Mouse (Mus musculus): ENCODE results near the gene Cnp. TPM values are rescaled to one million over a fixed set of nuclear protein-coding genes. Genes with fewer than 3 reads are reported as not detected.
"Not testable (repeated sequence)": the region's sequence is repeated elsewhere in the genome, so short reads cannot be mapped to it uniquely, and the experiment has no call there.

The Cnp gene
- 30.1 and 33.6 TPM in 2 replicates for polyA plus RNA-seq (2015; fragmentation: Nextera tagmentation; extraction: Ambion mirVana)

- Histone ChIP-seq H3K9ac (replicated peaks; ENCODE audit: low read length) (peak within 1 kb of the TSS; percentile 75), H3K27me3 (ENCODE audit: insufficient read depth, low read length) (peaks cover 6% of the 10 kb centered on the region; the same call in 1 of the 2 replicates), H3K9me3 (ENCODE audit: low read length) (no peaks in the 10 kb centered on the region), H3K4me2 (replicated peaks; ENCODE audit: low read depth, low read length) (peak within 1 kb of the TSS; percentile 75), H3K4me3 (ENCODE audit: low read length) (peak within 1 kb of the TSS; percentile 67), H3K4me1 (ENCODE audit: insufficient read depth, low read length) (peaks cover 23% of the 10 kb centered on the region), H3K36me3 (ENCODE audit: insufficient read depth, low read length) (0 out of 2 replicates have a peak, but pooled peaks cover 2% of the 10 kb centered on the region), H3K27ac (ENCODE audit: low read length) (peak within 1 kb of the TSS; percentile 78)
- ATAC-seq (ENCODE audit: low FRiP score, low TSS enrichment): peak; percentile 68
- WGBS: under 1% methylated on average over 47 of the region's 47 CpGs
These were observed at the start of gene Cnp for GRCm38 (mm10) chr11:100574708-100575483. Gene Cnp, plus strand, starts transcription at chr11:100574904.

- H3K4me2 ChIP-seq (replicated peaks; ENCODE audit: low read depth, low read length): peak overlapping the region; percentile 86
- H3K4me3 ChIP-seq (ENCODE audit: low read length): peak overlapping the region; percentile 67
- H3K4me1 ChIP-seq (ENCODE audit: insufficient read depth, low read length): peaks cover 40% of the 10 kb centered on the region
- no peaks in the 10 kb centered on the region for H3K27me3 ChIP-seq (ENCODE audit: insufficient read depth, low read length)
- peaks cover 25% of the 10 kb centered on the region for H3K36me3 ChIP-seq (ENCODE audit: insufficient read depth, low read length)
- H3K27ac ChIP-seq (ENCODE audit: low read length): no peak overlapping the region
- no peak for ATAC-seq (ENCODE audit: low FRiP score, low TSS enrichment)
- no peaks in the 10 kb centered on the region for H3K9me3 ChIP-seq (ENCODE audit: low read length)
- peak overlapping the region; percentile 87 for H3K9ac ChIP-seq (replicated peaks; ENCODE audit: low read length)
- WGBS: 41% methylated on average over 11 of the region's 11 CpGs
These were observed 49.6 kb upstream of the Cnp start for GRCm38 (mm10) chr11:100524987-100525630.

GRCm38 (mm10) chr11:100526052-100526816 is 48.5 kb upstream of the Cnp start:
- Histone ChIP-seq H3K4me1 (ENCODE audit: insufficient read depth, low read length) (peaks cover 34% of the 10 kb centered on the region), H3K9me3 (ENCODE audit: low read length) (no peaks in the 10 kb centered on the region), H3K36me3 (ENCODE audit: insufficient read depth, low read length) (peaks cover 22% of the 10 kb centered on the region), H3K27ac (ENCODE audit: low read length) (no peak overlapping the region), H3K27me3 (ENCODE audit: insufficient read depth, low read length) (no peaks in the 10 kb centered on the region), H3K9ac (replicated peaks; ENCODE audit: low read length) (peak overlapping the region; percentile 87), H3K4me2 (replicated peaks; ENCODE audit: low read depth, low read length) (peak overlapping the region; percentile 86), H3K4me3 (ENCODE audit: low read length) (peak overlapping the region; percentile 67)
- WGBS: 15% methylated on average over 15 of the region's 15 CpGs
- ATAC-seq (ENCODE audit: low FRiP score, low TSS enrichment): no peak

GRCm38 (mm10) chr11:100527066-100527457 is 47.6 kb upstream of the Cnp start:
- Histone ChIP-seq H3K4me3 (ENCODE audit: low read length) (peak overlapping the region; percentile 67), H3K9ac (replicated peaks; ENCODE audit: low read length) (peak overlapping the region; percentile 87), H3K27ac (ENCODE audit: low read length) (peak overlapping the region; percentile 89), H3K36me3 (ENCODE audit: insufficient read depth, low read length) (peaks cover 15% of the 10 kb centered on the region), H3K27me3 (ENCODE audit: insufficient read depth, low read length) (no peaks in the 10 kb centered on the region), H3K4me1 (ENCODE audit: insufficient read depth, low read length) (peaks cover 34% of the 10 kb centered on the region), H3K9me3 (ENCODE audit: low read length) (no peaks in the 10 kb centered on the region), H3K4me2 (replicated peaks; ENCODE audit: low read depth, low read length) (peak overlapping the region; percentile 86)
- peak; percentile 46 for ATAC-seq (ENCODE audit: low FRiP score, low TSS enrichment)
- 0% methylated on average over 26 of the region's 26 CpGs for WGBS

- ATAC-seq (ENCODE audit: low FRiP score, low TSS enrichment): peak; percentile 98
- Histone ChIP-seq H3K9me3 (ENCODE audit: low read length) (no peaks in the 10 kb centered on the region), H3K9ac (replicated peaks; ENCODE audit: low read length) (peak within 1 kb of the TSS; percentile 87), H3K4me1 (ENCODE audit: insufficient read depth, low read length) (peaks cover 34% of the 10 kb centered on the region), H3K4me3 (ENCODE audit: low read length) (peak within 1 kb of the TSS; percentile 67), H3K4me2 (replicated peaks; ENCODE audit: low read depth, low read length) (peak within 1 kb of the TSS; percentile 86), H3K36me3 (ENCODE audit: insufficient read depth, low read length) (peaks cover 9% of the 10 kb centered on the region), H3K27me3 (ENCODE audit: insufficient read depth, low read length) (no peaks in the 10 kb centered on the region), H3K27ac (ENCODE audit: low read length) (peak within 1 kb of the TSS; percentile 89)
- under 1% methylated on average over 54 of the region's 54 CpGs for WGBS
These were observed 47.0 kb upstream of the Cnp start, which contains the start of gene Acly for GRCm38 (mm10) chr11:100527458-100528374. Gene Acly, minus strand, starts transcription at chr11:100528000.

GRCm38 (mm10) chr11:100528375-100529165 is 46.1 kb upstream of the Cnp start:
- Histone ChIP-seq H3K9ac (replicated peaks; ENCODE audit: low read length) (peak overlapping the region; percentile 71), H3K9me3 (ENCODE audit: low read length) (no peaks in the 10 kb centered on the region), H3K4me3 (ENCODE audit: low read length) (peak overlapping the region; percentile 67), H3K27me3 (ENCODE audit: insufficient read depth, low read length) (no peaks in the 10 kb centered on the region), H3K4me2 (replicated peaks; ENCODE audit: low read depth, low read length) (peak overlapping the region; percentile 86), H3K4me1 (ENCODE audit: insufficient read depth, low read length) (peaks cover 34% of the 10 kb centered on the region), H3K27ac (ENCODE audit: low read length) (peak overlapping the region; percentile 51), H3K36me3 (ENCODE audit: insufficient read depth, low read length) (peaks cover under 1% of the 10 kb centered on the region; the same call in 1 of the 2 replicates)
- WGBS: 24% methylated on average over 19 of the region's 19 CpGs
- ATAC-seq (ENCODE audit: low FRiP score, low TSS enrichment): peak; percentile 25; the same call in 1 of the 2 replicates

- ATAC-seq (ENCODE audit: low FRiP score, low TSS enrichment): no peak
- H3K27ac ChIP-seq (ENCODE audit: low read length): no peak overlapping the region
- no peaks in the 10 kb centered on the region for H3K9me3 ChIP-seq (ENCODE audit: low read length)
- H3K4me2 ChIP-seq (replicated peaks; ENCODE audit: low read depth, low read length): no peak overlapping the region
- no peak overlapping the region for H3K9ac ChIP-seq (replicated peaks; ENCODE audit: low read length)
- H3K27me3 ChIP-seq (ENCODE audit: insufficient read depth, low read length): no peaks in the 10 kb centered on the region
- H3K4me3 ChIP-seq (ENCODE audit: low read length): no peak overlapping the region
- WGBS: 86% methylated on average over 6 of the region's 6 CpGs
- H3K36me3 ChIP-seq (ENCODE audit: insufficient read depth, low read length): no peaks in the 10 kb centered on the region
- no peaks in the 10 kb centered on the region for H3K4me1 ChIP-seq (ENCODE audit: insufficient read depth, low read length)
These were observed 40.8 kb upstream of the Cnp start for GRCm38 (mm10) chr11:100533871-100534270.

- not testable (repeated sequence) for H3K9ac ChIP-seq (replicated peaks; ENCODE audit: low read length); H3K9me3 ChIP-seq (ENCODE audit: low read length); H3K4me2 ChIP-seq (replicated peaks; ENCODE audit: low read depth, low read length); H3K4me1 ChIP-seq (ENCODE audit: insufficient read depth, low read length); H3K27me3 ChIP-seq (ENCODE audit: insufficient read depth, low read length); ATAC-seq (ENCODE audit: low FRiP score, low TSS enrichment); H3K36me3 ChIP-seq (ENCODE audit: insufficient read depth, low read length); H3K27ac ChIP-seq (ENCODE audit: low read length); H3K4me3 ChIP-seq (ENCODE audit: low read length)
- WGBS: 76% methylated on average over 2 of the region's 2 CpGs
These were observed 40.3 kb upstream of the Cnp start for GRCm38 (mm10) chr11:100534411-100534810.
